30 mouse cellular contexts compared by ENCODE assay signal in genomic region chr19:47130551-47131125, GRCm38 (mm10). TPM values are rescaled to one million over a fixed set of nuclear protein-coding genes. Genes with fewer than 3 reads are reported as not detected.
"Had no signal": no experiment of that assay in that cellular context is flagged by ENCODE, and none has a peak within 500 bp of the region (broad histone marks: within the 10 kb centered on the region; RNA-seq: fewer than 3 reads in every experiment).

No protein-coding gene starts in this region.

- DNase-seq: kidney, adult 2 months; kidney, postnatal 25 days; layer of hippocampus, adult 9-11 months; liver, embryonic 13.5 days; lung, adult 2 months; lung, postnatal 14 days; midbrain, embryonic 14.5 days; right cerebral cortex, postnatal 4 days; thymus, adult 18-20 months; thymus, postnatal 36 days had no signal

RNA-seq across cellular contexts. Expression of gene Calhm1, which starts 13.4 kb away (rescaled TPM):
- total RNA-seq: layer of hippocampus, adult 2 months; layer of hippocampus, postnatal 25 days; left cerebral cortex, adult 2 months; left cerebral cortex, postnatal 10 days; left cerebral cortex, postnatal 36 days; liver, adult 2 months; megakaryocyte, adult 5-6 weeks; midbrain, postnatal 0 days had no signal
- polyA plus RNA-seq: kidney, adult 2 months; kidney, embryonic 14.5 days; kidney, postnatal 0 days; large intestine, adult 2 months; limb, embryonic 11.5 days; limb, embryonic 14.5 days; liver, adult 2 months; liver, embryonic 13.5 days; liver, embryonic 16.5 days; lung, adult 2 months; lung, embryonic 16.5 days; macrophage; midbrain, embryonic 14.5 days; midbrain, postnatal 0 days; neural tube, embryonic 11.5 days; neural tube, embryonic 14.5 days; stomach, embryonic 15.5 days; urinary bladder, adult 2 months had no signal

RNA-seq across cellular contexts. Expression of gene Calhm3, which starts 26.9 kb away (rescaled TPM):
- total RNA-seq: layer of hippocampus, adult 2 months; layer of hippocampus, postnatal 25 days; left cerebral cortex, adult 2 months; left cerebral cortex, postnatal 10 days; left cerebral cortex, postnatal 36 days; liver, adult 2 months; megakaryocyte, adult 5-6 weeks had no signal
- polyA plus RNA-seq: kidney, adult 2 months; kidney, embryonic 14.5 days; kidney, postnatal 0 days; large intestine, adult 2 months; limb, embryonic 11.5 days; limb, embryonic 14.5 days; liver, adult 2 months; liver, embryonic 13.5 days; liver, embryonic 16.5 days; lung, adult 2 months; lung, embryonic 16.5 days; macrophage; midbrain, embryonic 14.5 days; midbrain, postnatal 0 days; neural tube, embryonic 11.5 days; stomach, embryonic 15.5 days; urinary bladder, adult 2 months had no signal
